Mouse (Mus musculus): ENCODE data around the gene Gfra4.
A peak's percentile ranks its signal among the peaks of the same experiment; 100 is the strongest.

Gfra4 gene

DNA sequence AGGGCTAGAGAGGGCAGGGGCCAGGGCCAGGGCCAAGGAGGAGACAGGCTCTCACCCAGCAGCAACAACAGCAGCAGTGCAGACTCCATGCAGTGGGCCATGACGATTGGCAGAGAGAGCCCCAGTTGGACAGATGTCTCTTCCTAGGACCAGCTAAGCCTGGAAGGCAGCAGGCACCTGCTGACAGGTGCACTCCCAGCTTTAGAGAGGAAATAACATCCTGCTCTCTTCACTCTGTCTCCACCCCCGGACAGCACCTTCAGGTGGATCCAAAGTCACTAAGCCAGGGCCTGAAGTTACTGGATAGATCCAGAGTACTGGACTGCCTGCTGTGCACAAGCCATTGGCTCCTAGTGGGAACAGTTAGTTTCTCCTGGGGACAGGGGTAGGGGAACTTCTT is at the start of gene Gfra4:
Gfra4 (minus strand) TSS at position 101 of the 400 bp plus-strand sequence.
- no peak for DNase-seq (ENCODE audit: low spot score in 2 of 2)

- no peak for DNase-seq (ENCODE audit: low spot score in 2 of 2)
Measured at GRCm38 (mm10) chr2:131090852-131091251, 48.0 kb upstream of the Gfra4 start.

DNA sequence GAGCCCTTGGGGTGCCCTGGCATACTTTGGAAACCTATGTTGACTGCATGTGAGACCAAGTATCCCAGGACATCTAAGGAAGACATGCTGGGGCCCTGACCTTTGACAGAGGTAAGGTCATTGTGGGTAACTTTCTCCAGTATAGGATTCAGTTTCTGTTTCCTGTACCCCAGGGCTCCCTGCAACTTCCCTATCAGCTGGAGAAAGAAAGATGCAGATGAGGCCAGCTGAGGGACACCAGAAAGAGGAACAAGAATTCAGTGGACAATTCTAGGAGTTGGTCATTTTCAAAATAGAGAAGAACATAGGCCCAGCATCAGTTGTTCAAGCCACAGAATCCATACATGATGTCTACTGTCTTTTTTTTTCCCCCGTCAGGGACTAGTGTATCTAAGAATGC is 46.7 kb upstream of the Gfra4 start:
- no peak for DNase-seq (ENCODE audit: low spot score in 2 of 2)

DNA sequence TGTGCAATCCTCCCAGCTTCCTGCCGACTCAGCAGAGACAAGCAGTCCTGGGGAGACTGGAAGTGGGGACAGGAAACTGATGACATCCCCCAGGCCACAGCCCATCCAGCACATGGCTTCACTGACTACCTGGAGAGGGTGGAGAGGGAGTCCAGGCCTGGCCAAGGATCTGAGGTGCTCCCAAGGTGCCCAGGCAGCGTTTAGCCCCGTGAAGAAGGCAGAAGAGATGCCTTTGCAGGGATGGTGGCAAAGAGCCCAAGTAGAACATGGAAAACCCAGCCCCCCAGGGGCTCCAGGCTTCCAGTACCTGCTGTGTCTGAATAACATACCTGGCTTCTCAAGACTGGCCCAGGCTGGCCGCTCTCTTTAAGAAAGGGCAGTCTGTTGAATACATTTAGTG is 45.7 kb upstream of the Gfra4 start:
- no peak for DNase-seq (ENCODE audit: low spot score in 2 of 2)

DNA sequence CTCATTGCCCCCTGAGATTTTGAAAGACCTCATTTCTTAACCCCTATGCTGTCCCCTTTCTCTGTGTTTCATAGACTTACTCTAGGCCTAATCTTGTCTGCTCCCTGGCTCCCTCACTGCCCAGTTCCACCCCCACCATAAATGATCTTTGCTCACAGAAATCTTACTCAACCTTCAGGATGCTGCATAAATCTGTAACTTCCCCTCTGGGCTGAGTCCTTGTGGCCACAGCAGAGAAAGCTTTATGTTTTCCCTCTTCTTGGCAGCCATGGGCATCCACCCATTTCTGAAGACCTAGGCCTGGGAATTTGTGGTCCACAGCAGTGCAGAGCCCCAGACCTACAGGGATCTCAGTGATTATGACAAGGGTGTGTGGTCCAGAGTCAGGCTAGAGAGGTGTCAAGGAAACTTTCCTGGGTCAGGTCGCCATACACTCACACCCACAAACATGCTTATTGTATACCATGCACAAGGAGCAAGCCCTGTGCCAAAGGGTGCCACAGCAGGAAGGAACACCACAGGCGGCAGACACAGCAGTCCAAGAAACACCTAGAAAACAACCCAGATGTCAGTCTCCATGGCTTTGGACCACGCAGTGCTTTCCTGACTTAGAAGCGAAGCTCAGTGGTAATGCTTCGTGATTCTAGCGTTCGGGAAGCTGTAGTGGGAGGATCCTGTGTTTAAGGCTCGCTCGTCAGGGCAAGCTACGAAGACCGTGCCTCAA is 43.9 kb upstream of the Gfra4 start, which contains the start of gene Siglec1:
Siglec1 (minus strand) TSS at position 99 of the 724 bp plus-strand sequence.
- DNase-seq (ENCODE audit: low spot score in 2 of 2) = no peak

DNA sequence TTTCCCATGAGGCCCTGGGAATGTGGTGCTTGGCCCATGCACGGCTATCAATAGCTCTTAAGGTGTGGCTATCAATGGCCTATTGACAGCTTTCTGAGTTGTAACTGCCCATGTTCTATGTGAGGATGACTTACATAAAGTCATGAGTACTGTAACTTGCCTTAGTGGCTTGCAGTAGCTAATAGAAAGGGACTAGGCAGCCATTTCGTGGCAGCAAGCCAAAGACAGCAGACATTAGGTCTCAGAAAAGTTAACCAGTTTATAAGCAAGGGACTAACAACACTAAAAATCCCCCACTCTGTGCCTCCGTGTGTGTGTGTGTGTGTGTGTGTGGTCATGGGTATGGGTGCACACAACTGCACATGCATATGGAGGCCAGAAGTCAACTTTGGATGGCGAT is 41.3 kb upstream of the Gfra4 start:
- no peak for DNase-seq (ENCODE audit: low spot score in 2 of 2)

DNA sequence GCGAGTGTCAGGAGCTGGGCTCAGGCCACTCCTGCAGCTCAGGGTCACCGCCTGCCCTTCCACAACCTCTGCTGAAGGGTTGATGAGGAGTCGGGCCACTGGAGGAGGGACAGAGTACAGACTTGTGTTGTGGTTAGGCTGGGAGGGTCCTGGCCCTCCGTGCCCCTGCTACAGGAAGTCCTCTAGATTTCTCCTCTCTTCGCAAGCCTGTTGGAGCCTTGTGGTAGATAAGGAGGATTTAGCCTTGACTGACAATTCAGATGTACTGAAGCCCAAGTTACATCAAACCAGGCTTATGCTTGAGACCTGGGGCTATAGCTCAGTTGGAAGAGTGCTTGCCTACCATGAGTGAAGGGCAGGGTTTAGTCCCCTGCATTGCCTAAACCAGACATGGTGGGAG is 37.6 kb upstream of the Gfra4 start:
- DNase-seq (ENCODE audit: low spot score in 2 of 2) = no peak

GRCm38 (mm10) chr2:131072536-131072935 is 29.6 kb upstream of the Gfra4 start:
- no peak for DNase-seq (ENCODE audit: low spot score in 2 of 2)

DNA sequence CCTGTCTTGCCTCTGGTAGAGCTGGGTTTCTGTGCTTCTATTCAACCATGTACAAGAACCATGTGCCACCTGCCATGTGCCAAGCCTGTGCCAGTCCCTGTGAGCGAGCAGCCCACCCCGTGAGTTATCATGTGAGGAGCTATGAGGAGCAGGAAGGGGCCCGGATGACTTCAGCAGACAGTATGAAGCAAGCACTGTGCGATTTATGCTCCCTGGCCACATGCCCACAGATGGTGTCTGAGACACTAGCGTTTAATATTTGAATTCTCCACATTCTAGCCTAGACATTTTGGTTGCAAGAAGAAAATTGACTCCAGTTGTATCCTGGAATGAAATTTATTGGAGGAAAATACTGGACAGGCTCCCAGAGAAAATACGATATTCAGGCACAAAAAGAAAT is 24.6 kb upstream of the Gfra4 start:
- no peak for DNase-seq (ENCODE audit: low spot score in 2 of 2)

DNA sequence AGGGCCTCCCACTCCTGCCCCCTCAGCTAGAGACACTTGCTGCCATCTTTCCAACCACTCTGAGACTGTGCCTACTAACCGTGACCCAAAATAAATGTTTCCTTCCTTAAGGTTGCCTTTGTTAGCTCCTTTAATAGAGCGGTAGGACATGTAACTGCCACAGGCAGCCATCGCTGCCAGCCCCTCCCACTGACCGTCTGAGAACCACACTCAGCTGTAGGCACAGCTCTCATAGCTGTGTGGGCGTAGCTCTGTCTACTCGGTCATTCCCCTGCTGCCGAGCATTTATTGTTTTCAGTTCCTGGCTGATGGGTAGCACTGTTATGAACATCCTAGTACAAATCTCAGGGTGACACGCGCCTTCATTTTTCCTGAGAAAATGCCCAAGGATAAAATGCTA is 23.5 kb upstream of the Gfra4 start:
- DNase-seq (ENCODE audit: low spot score in 2 of 2) = peak in 1 of 2 experiments; percentile 31

GRCm38 (mm10) chr2:131063404-131063864 is 20.5 kb upstream of the Gfra4 start, which contains the start of gene Adam33:
Gene Adam33, minus strand, starts transcription at chr2:131063814.
- DNase-seq (ENCODE audit: low spot score in 2 of 2) = no peak

GRCm38 (mm10) chr2:131061607-131062006 is 18.7 kb upstream of the Gfra4 start:
- DNase-seq (ENCODE audit: low spot score in 2 of 2) = no peak

DNA sequence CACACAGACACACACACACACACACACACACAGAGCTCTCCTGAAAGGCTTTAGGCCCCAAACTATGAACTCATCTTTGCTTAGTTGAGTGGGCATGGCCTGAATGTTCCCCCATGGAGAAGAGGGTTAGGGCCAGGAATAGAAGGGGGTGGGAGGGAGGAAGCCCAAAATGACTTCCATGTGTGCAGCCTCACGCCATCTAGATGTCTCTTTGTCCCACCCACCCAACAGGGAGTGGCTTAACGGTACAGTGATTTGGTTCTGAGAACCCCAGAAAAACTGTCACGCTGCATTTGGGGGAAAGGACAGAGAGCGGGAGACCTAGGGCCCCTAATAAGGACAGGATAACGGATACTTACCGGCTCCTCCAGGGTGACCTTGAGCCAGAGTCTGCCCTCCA is 17.9 kb upstream of the Gfra4 start:
- no peak for DNase-seq (ENCODE audit: low spot score in 2 of 2)

DNA sequence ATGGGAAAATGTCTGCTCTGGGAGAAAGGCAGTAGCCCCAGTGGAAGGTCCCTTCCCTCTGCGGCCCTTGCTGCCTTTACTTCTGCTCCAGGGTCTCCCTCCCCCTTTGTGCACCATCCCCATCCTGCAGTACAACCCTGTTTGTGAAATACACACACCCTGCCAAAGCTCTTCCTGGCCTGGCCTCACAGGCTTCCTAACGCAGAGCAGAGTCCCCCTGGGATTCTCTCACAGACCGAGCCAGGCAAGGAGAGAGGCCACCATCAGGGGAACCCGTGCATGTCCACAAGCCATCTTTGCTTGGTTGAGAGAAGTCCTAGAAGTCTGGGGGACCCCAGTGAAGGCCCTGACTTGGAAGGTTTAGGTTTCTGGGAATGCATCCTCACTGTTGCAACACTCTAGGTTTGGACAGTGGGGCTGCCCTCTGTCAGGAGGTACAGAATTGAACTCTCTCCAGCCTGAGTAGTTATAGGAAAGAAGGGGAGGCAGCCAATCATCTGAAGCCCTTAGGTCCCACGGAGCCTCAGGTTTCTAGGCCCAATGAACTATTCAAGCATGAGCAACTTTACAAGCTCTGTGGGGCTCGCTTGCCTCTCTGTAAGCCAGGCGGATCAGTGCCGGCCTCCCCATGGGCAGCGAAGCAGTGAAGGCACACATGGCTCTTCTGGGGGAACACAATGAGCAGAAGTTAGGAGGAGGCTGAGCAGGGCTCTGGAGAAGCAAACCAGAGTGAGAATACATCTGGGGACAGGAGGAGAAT is 17.1 kb upstream of the Gfra4 start:
- no peak for DNase-seq (ENCODE audit: low spot score in 2 of 2)

GRCm38 (mm10) chr2:131059377-131059776 is 16.5 kb upstream of the Gfra4 start:
- DNase-seq (ENCODE audit: low spot score in 2 of 2) = peak; percentile 32 to 46

GRCm38 (mm10) chr2:131058672-131059071 is 15.8 kb upstream of the Gfra4 start:
- DNase-seq (ENCODE audit: low spot score in 2 of 2) = peak in 1 of 2 experiments; percentile 25

GRCm38 (mm10) chr2:131056191-131056590 is 13.3 kb upstream of the Gfra4 start:
- DNase-seq (ENCODE audit: low spot score in 2 of 2) = peak in 1 of 2 experiments; percentile 35

DNA sequence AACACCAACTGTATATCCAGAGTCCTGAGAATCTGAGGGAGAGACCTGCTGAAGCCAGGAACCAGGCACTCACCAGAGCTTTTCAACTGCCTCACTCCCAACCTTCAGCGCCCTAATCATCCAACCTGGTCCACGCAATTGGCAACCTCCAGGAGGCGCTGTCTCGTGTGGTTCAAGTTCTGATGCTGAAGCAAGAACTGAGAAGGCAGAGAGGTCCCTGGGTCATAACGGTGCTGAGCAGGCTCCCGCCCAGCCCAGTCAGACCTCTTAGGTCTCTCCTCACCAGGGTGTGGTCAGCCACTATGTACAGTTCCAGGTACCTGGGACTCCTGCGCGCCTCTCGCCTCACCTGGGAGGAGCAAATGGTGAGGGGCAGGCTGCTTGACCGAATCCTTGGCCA is 12.7 kb upstream of the Gfra4 start:
- DNase-seq (ENCODE audit: low spot score in 2 of 2) = no peak

GRCm38 (mm10) chr2:131054646-131055264 is 11.9 kb upstream of the Gfra4 start:
- no peak for DNase-seq (ENCODE audit: low spot score in 2 of 2)

GRCm38 (mm10) chr2:131053851-131054645 is 11.2 kb upstream of the Gfra4 start:
- DNase-seq (ENCODE audit: low spot score in 2 of 2) = no peak

DNA sequence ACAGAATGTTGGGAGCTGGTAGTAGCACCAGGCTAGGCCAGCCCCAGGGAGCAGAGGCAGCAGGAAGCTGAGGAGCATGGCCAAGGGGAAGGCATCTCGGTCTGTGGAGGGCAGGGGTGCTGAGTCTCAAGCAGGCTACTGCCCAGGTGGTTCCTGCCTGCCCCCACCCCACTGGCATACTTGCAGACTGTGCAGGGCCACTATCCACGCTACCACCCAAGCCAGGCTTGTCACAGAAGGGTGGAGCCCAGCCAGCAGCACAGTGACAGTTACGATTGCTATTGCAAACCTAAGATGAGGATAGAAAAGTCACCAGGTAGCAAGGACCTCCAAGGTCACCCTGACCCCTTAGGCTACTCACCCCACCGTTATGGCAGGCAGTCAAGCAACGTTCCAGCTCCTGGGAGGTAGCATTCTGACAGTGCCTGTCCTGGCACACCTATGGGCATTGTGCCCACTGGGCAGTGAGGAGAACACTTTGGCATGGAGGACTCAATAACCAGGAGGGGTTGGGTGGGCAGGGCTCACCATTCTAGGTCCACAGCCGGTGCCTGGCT is 10.1 kb upstream of the Gfra4 start:
- no peak for DNase-seq (ENCODE audit: low spot score in 2 of 2)
